Mouse (Mus musculus): Measurements from ENCODE around the gene Ltbp2.

GRCm38 (mm10) chr12:84812004-84812403 is 64.3 kb downstream of the Ltbp2 start:
- TF ChIP-seq CTCF (IDR thresholded peaks at IDR 0.05; ENCODE audit: extremely low read depth, insufficient read length, insufficient replicate concordance, low read depth, low read length) (no peak), POLR2A (IDR thresholded peaks at IDR 0.05; ENCODE audit: low read depth, low read length) (no peak)

All from small intestine, adult 2 months (tissue).